Mouse (Mus musculus) midbrain, embryonic 12.5 days (tissue): ENCODE measurements around the gene Bmx. TPM values are rescaled to one million over a fixed set of nuclear protein-coding genes. Genes with fewer than 3 reads are reported as not detected.

Experiments
- ATAC-seq: fragments of 200-750 bp; cut with Nextera tagmentation; 2 replicates; pipeline ENCODE4 v1.8.0; 2017; ENCODE audit warnings: low read depth, moderate TSS enrichment, moderate library complexity; ENCODE audit not compliant: low FRiP score
- H3K27ac ChIP-seq: fragments of 300-500 bp; sonication (generic); replicated peaks from 2 replicates; pipeline ENCODE4 v1.5.1; 2016; ENCODE audit warnings: mild to moderate bottlenecking
- H3K27me3 ChIP-seq: fragments of 300-500 bp; sonication (generic); 2 replicates; pipeline ENCODE4 v1.6.1; 2016; ENCODE audit warnings: mild to moderate bottlenecking
- H3K36me3 ChIP-seq: fragments of 300-500 bp; sonication (generic); 2 replicates; pipeline ENCODE4 v1.6.1; 2016
- H3K4me1 ChIP-seq: fragments of 300-500 bp; sonication (generic); 2 replicates; pipeline ENCODE4 v1.6.1; 2016
- H3K4me2 ChIP-seq: fragments of 300-500 bp; sonication (generic); replicated peaks from 2 replicates; pipeline ENCODE4 v1.6.1; 2016; ENCODE audit warnings: mild to moderate bottlenecking, moderate library complexity
- H3K4me3 ChIP-seq: fragments of 300-500 bp; sonication (generic); 2 replicates; pipeline ENCODE4 v1.5.1; 2016; ENCODE audit warnings: mild to moderate bottlenecking
- H3K9ac ChIP-seq: fragments of 300-500 bp; sonication (generic); replicated peaks from 2 replicates; pipeline ENCODE4 v1.6.1; 2016; ENCODE audit warnings: mild to moderate bottlenecking, moderate library complexity
- H3K9me3 ChIP-seq: fragments of 300-500 bp; sonication (generic); 2 replicates; pipeline ENCODE4 v1.6.1; 2016; ENCODE audit warnings: mild to moderate bottlenecking
- WGBS: fragments of 180-500 bp; shearing (Covaris S2); methylation state at CpG from one replicate; pipeline ENCODE4 v1.1.7; 2016; 5-methylcytosine and 5-hydroxymethylcytosine counted together
- polyA plus RNA-seq: library from polyadenylated mRNA; unstranded; fragments of >200 nt; fragmentation: Nextera tagmentation; extraction: Ambion mirVana; gene quantifications from 2 replicates; pipeline ENCODE4 v1.2.1, GENCODE M21; 2016

Bmx gene
- 0.54 and 0.96 TPM in 2 replicates for polyA plus RNA-seq

DNA sequence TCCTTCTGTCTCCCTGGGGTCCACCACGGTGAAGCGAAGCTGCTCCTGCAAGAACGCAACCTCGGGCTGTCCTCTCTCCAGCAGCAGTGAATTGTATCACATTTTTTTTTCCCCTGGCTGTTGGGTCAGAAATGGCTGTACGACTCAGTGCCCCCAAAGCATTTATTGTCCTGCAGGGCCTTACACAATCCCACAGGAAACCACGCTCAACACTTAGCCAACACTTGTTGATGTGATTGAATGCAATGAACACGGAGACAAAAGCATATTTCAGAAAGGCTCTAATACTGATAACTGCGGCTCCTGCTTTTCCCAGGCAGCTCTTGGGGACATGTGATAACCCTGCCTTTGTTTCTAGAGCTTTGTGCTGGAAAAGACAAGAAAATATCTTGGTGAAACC, at the start of gene Bmx:
TSS of gene Bmx (minus strand) at position 137 of the 400 bp plus-strand sequence.
- WGBS = 84% methylated on average over 8 of the region's 8 CpGs
- no peak for ATAC-seq

DNA sequence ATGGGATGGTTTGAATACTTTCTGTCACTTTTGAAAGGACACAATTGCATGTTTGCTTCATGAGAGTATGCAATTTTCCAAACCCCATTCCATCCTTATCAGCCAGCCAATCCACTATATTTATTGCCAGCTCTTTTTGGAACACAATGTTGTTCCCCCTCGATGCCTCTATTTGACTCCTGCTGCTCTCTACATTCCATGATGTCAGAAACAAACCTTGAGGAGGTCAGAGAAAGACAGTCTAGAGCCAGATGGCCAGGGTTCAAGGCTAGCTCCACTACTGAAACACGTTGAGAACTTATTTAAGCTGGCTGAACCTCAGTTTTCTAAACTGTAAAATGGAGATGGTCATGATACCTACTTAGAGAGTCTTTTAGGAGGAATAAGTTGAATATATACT, 48.3 kb upstream of the Bmx start:
- Histone ChIP-seq H3K27ac (no peak overlapping the region), H3K9ac (no peak overlapping the region), H3K4me2 (no peak overlapping the region), H3K27me3 (no peaks in the 10 kb centered on the region; the same call in 1 of the 2 replicates), H3K9me3 (no peaks in the 10 kb centered on the region), H3K36me3 (no peaks in the 10 kb centered on the region), H3K4me1 (no peaks in the 10 kb centered on the region), H3K4me3 (no peak overlapping the region)
- WGBS = 82% methylated on average over 2 of the region's 2 CpGs
- ATAC-seq = no peak

More for the DNA sequence above, at the start of gene Bmx:
- Histone ChIP-seq H3K27ac (no peak within 1 kb of the TSS), H3K4me3 (no peak within 1 kb of the TSS), H3K4me2 (no peak within 1 kb of the TSS), H3K36me3 (no peaks in the 10 kb centered on the region), H3K9me3 (no peaks in the 10 kb centered on the region), H3K27me3 (peaks cover 8% of the 10 kb centered on the region; the same call in 1 of the 2 replicates), H3K9ac (no peak within 1 kb of the TSS), H3K4me1 (no peaks in the 10 kb centered on the region)

DNA sequence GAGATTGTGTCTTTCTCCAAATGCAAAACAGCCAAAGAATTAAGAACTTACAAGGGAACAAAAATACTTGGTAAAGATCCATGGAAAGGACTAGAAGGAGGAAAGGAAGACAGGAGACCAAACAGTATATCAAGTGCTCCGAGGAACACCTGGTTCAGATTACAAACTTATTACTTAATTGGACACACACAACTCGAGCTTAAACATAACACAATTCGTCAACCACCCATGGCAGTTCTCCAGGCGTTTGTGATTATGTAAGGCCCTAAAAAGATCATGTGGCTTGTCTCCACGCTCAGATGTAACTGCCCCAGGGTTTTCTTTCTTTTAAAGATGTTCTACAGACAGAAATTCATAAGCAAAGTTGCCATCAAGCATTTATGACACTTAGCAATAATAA, 33.2 kb upstream of the Bmx start:
- 68% methylated on average over 5 of the region's 5 CpGs for WGBS

GRCm38 (mm10) chrX:164287077-164287476, 29.1 kb upstream of the Bmx start:
- Histone ChIP-seq H3K27ac (no peak overlapping the region), H3K9me3 (no peaks in the 10 kb centered on the region), H3K27me3 (no peaks in the 10 kb centered on the region; the same call in 1 of the 2 replicates), H3K4me2 (no peak overlapping the region), H3K9ac (no peak overlapping the region), H3K36me3 (no peaks in the 10 kb centered on the region), H3K4me3 (no peak overlapping the region), H3K4me1 (no peaks in the 10 kb centered on the region)
- 56% methylated on average over 3 of the region's 3 CpGs for WGBS
- ATAC-seq = no peak

More for the DNA sequence above, 33.2 kb upstream of the Bmx start:
- Histone ChIP-seq H3K27ac (no peak overlapping the region), H3K36me3 (no peaks in the 10 kb centered on the region), H3K27me3 (peaks cover under 1% of the 10 kb centered on the region; the same call in 1 of the 2 replicates), H3K4me1 (no peaks in the 10 kb centered on the region), H3K4me2 (no peak overlapping the region), H3K9ac (no peak overlapping the region), H3K9me3 (no peaks in the 10 kb centered on the region), H3K4me3 (no peak overlapping the region)
- ATAC-seq = no peak

GRCm38 (mm10) chrX:164283808-164284207, 25.8 kb upstream of the Bmx start:
- 91% methylated on average over 4 of the region's 4 CpGs for WGBS
- H3K9ac ChIP-seq = no peak overlapping the region
- no peak overlapping the region for H3K4me2 ChIP-seq
- no peak overlapping the region for H3K27ac ChIP-seq
- no peak overlapping the region for H3K4me3 ChIP-seq
- no peaks in the 10 kb centered on the region for H3K4me1 ChIP-seq
- peaks cover 4% of the 10 kb centered on the region for H3K27me3 ChIP-seq
- no peak for ATAC-seq
- no peaks in the 10 kb centered on the region for H3K9me3 ChIP-seq
- H3K36me3 ChIP-seq = no peaks in the 10 kb centered on the region

- H3K9me3 ChIP-seq = no peaks in the 10 kb centered on the region
- ATAC-seq = no peak
- no peaks in the 10 kb centered on the region for H3K36me3 ChIP-seq
- H3K4me3 ChIP-seq = no peak overlapping the region
- H3K4me1 ChIP-seq = no peaks in the 10 kb centered on the region
- peaks cover 4% of the 10 kb centered on the region for H3K27me3 ChIP-seq
- no peak overlapping the region for H3K4me2 ChIP-seq
- no peak overlapping the region for H3K27ac ChIP-seq
- 73% methylated on average over 7 of the region's 7 CpGs for WGBS
- no peak overlapping the region for H3K9ac ChIP-seq
Measured at GRCm38 (mm10) chrX:164280918-164281647, 23.1 kb upstream of the Bmx start.

DNA sequence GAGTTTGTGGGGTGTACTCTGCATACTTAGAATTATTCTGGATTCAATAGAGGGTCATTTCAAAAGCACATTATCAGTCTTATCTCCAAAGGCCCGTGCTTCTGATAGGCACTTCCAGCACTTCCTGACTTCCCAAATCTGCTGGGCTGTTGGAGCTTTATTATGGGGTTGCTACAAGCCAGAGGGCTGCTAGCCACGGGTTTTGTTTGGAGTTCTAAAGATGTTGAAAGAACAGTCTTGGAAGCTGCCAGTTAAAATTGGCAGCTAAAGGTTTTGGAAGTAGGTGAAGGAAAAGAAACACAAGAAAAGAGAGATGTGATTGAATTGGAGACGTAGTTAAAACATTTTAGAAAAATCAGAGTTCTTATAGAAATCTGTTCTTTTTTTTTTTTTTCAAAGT, 17.5 kb upstream of the Bmx start:
- no peak overlapping the region for H3K4me2 ChIP-seq
- H3K27ac ChIP-seq = no peak overlapping the region
- no peak for ATAC-seq
- H3K27me3 ChIP-seq = peaks cover 6% of the 10 kb centered on the region
- no peak overlapping the region for H3K4me3 ChIP-seq
- no peak overlapping the region for H3K9ac ChIP-seq
- H3K4me1 ChIP-seq = no peaks in the 10 kb centered on the region
- no peaks in the 10 kb centered on the region for H3K9me3 ChIP-seq
- 59% methylated on average over 3 of the region's 3 CpGs for WGBS
- H3K36me3 ChIP-seq = no peaks in the 10 kb centered on the region

DNA sequence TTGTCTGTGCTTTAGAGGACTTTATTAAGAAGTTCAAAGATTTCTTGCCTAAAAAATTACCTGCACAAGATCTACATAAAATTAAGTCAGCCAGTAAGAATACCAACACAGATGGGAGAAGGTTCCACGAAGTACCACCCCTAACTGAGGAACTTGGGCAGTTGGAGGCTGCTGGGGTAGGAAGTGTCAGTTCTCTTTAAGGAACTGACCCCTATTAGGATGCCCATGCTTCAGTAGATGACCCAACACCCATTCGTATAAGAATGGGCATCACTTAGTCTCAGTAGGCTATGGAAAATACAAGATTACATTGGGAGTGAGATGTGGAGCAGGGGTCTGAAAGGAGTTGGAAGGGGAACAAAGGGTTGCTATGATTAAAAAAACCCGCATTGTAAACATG, 12.6 kb upstream of the Bmx start:
- no peak overlapping the region for H3K4me3 ChIP-seq
- peaks cover 27% of the 10 kb centered on the region for H3K27me3 ChIP-seq
- no peaks in the 10 kb centered on the region for H3K4me1 ChIP-seq
- H3K4me2 ChIP-seq = no peak overlapping the region
- no peak for ATAC-seq
- no peaks in the 10 kb centered on the region for H3K36me3 ChIP-seq
- no peak overlapping the region for H3K9ac ChIP-seq
- WGBS = 88% methylated on average over 3 of the region's 3 CpGs
- no peak overlapping the region for H3K27ac ChIP-seq
- no peaks in the 10 kb centered on the region for H3K9me3 ChIP-seq

DNA sequence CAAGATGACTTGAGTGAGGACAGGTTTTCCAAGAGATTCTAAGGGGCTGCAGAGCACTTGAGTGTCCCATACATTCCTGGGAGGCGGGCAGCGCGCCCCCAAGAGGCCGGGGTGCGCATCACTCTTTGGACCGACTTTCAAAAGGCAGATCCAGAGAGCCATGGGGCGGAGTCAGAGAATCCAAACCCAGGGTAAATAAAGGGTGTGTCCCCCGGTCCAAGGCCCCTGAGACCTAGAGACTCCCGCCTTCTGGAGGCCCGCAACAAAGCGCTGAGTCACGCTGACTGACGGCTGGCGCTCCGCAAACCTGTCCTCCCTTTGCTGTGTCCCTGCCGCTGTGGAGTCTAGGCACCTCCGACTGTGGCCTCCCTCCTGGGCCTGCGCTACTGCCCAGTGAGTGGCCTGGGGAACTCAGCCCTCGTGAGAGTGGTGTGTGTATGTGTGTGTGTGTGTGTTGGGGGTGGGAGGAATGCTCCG, 11.3 kb upstream of the Bmx start, which contains the start of gene Pir:
TSS of gene Pir (plus strand) at position 87 of the 477 bp plus-strand sequence.
- H3K27me3 ChIP-seq = peaks cover 27% of the 10 kb centered on the region
- peak within 1 kb of the TSS; percentile 35 for H3K4me3 ChIP-seq
- H3K4me2 ChIP-seq = peak within 1 kb of the TSS; percentile 49
- 0 out of 2 replicates have a peak within 1 kb of the TSS, but pooled peaks have one; percentile 11 for H3K9ac ChIP-seq
- H3K36me3 ChIP-seq = no peaks in the 10 kb centered on the region
- no peaks in the 10 kb centered on the region for H3K9me3 ChIP-seq
- no peaks in the 10 kb centered on the region for H3K4me1 ChIP-seq
- 24% methylated on average over 20 of the region's 20 CpGs for WGBS
- no peak within 1 kb of the TSS for H3K27ac ChIP-seq
- peak; percentile 88 for ATAC-seq

DNA sequence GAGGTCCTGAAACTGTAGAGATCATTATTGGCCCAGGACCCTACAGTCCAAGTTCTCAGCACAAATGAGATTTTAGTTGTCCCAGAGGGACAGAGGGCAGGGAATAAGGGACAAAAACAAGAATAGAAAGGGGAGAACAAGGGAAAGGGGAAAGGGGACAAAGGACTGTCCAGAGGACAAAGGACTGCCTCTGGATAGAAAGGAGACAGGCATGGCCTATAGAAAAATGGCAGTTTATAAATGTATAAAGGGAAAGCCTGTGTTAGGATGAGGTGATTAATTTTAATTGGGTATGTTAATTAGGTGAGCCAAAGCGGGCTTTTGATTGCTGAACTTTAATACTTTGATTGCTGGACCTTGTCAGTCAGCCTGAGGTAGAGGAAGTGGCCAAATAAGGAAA, 6.9 kb upstream of the Bmx start:
- no peak overlapping the region for H3K4me3 ChIP-seq
- H3K9me3 ChIP-seq = no peaks in the 10 kb centered on the region
- no peak overlapping the region for H3K9ac ChIP-seq
- H3K27ac ChIP-seq = no peak overlapping the region
- no peaks in the 10 kb centered on the region for H3K4me1 ChIP-seq
- H3K4me2 ChIP-seq = no peak overlapping the region
- 42% methylated on average over 1 of the region's 1 CpGs for WGBS
- H3K27me3 ChIP-seq = peaks cover 24% of the 10 kb centered on the region
- ATAC-seq = no peak
- H3K36me3 ChIP-seq = no peaks in the 10 kb centered on the region

DNA sequence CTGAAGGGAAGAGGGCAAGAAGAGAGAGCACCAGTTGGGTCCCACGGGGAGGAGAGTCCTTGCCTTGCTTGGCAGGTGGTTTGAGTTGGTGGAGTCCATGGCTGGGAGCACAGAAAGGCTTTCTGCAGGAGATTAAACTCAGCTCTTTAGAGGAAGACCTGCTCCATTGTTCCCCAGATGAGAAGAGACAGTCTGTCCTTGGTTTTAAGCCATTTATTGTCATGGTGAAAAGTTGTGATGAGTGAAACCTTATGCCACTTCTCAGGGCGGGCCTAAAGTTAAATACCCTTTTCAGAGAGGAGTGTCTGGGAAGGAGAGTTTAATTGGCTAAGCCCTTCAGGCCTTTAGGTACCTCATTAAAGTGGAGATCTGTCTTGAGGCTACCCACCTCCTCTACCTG, 4.3 kb upstream of the Bmx start:
- Histone ChIP-seq H3K4me2 (no peak overlapping the region), H3K27ac (no peak overlapping the region), H3K4me3 (no peak overlapping the region), H3K4me1 (no peaks in the 10 kb centered on the region), H3K9me3 (no peaks in the 10 kb centered on the region), H3K36me3 (no peaks in the 10 kb centered on the region), H3K27me3 (peaks cover 10% of the 10 kb centered on the region; the same call in 1 of the 2 replicates), H3K9ac (no peak overlapping the region)
- ATAC-seq = no peak
- WGBS = 54% methylated on average over 2 of the region's 2 CpGs

GRCm38 (mm10) chrX:164258662-164259061, 669 bp upstream of the Bmx start:
- ATAC-seq = no peak
- Histone ChIP-seq H3K4me2 (no peak overlapping the region), H3K27ac (no peak overlapping the region), H3K27me3 (peaks cover 8% of the 10 kb centered on the region; the same call in 1 of the 2 replicates), H3K4me1 (no peaks in the 10 kb centered on the region), H3K4me3 (no peak overlapping the region), H3K36me3 (no peaks in the 10 kb centered on the region), H3K9ac (no peak overlapping the region), H3K9me3 (no peaks in the 10 kb centered on the region)
- 93% methylated on average over 5 of the region's 5 CpGs for WGBS
